Mouse (Mus musculus) limb, embryonic 15.5 days (tissue): ENCODE measurements around the gene Rab4b. TPM values are rescaled to one million over a fixed set of nuclear protein-coding genes. Genes with fewer than 3 reads are reported as not detected.

Experiments used
- ATAC-seq: fragments of 200-750 bp; cut with Nextera tagmentation; 2 replicates; pipeline ENCODE4 v1.8.0; 2017; ENCODE audit warnings: low read depth, moderate TSS enrichment; ENCODE audit not compliant: insufficient number of reproducible peaks, low FRiP score, low TSS enrichment
- H3K27ac ChIP-seq: fragments of 300-500 bp; sonication (generic); 2 replicates; pipeline ENCODE4 v1.5.1; 2015; ENCODE audit warnings: moderate library complexity, mild to moderate bottlenecking, inconsistent platforms
- H3K27me3 ChIP-seq: fragments of 300-500 bp; sonication (generic); 2 replicates; pipeline ENCODE4 v1.6.1; 2015; ENCODE audit warnings: inconsistent platforms
- H3K36me3 ChIP-seq: fragments of 300-500 bp; sonication (generic); 2 replicates; pipeline ENCODE4 v1.6.1; 2015; ENCODE audit warnings: inconsistent platforms
- H3K4me1 ChIP-seq: fragments of 300-500 bp; sonication (generic); 2 replicates; pipeline ENCODE4 v1.6.1; 2015; ENCODE audit warnings: inconsistent platforms
- H3K4me2 ChIP-seq: fragments of 300-500 bp; sonication (generic); 2 replicates; pipeline ENCODE4 v1.6.1; 2015; ENCODE audit warnings: mild to moderate bottlenecking, inconsistent platforms
- H3K4me3 ChIP-seq: fragments of 300-500 bp; sonication (generic); 2 replicates; pipeline ENCODE4 v1.5.1; 2015; ENCODE audit warnings: mild to moderate bottlenecking, inconsistent platforms
- H3K9ac ChIP-seq: fragments of 300-500 bp; sonication (generic); 2 replicates; pipeline ENCODE4 v1.6.1; 2015; ENCODE audit warnings: inconsistent platforms
- H3K9me3 ChIP-seq: fragments of 300-500 bp; sonication (generic); 2 replicates; pipeline ENCODE4 v1.6.1; 2016; ENCODE audit warnings: inconsistent platforms
- WGBS: fragments of 180-500 bp; shearing (Covaris S2); methylation state at CpG from one replicate; pipeline ENCODE4 v1.1.7; 2015; 5-methylcytosine and 5-hydroxymethylcytosine counted together
- polyA plus RNA-seq: library from polyadenylated mRNA; unstranded; fragments of >200 nt; fragmentation: Nextera tagmentation; extraction: Ambion mirVana; gene quantifications from 2 replicates; pipeline ENCODE4 v1.2.1, GENCODE M21; 2015

Gene Rab4b
- polyA plus RNA-seq, 1 experiment from 2014 or later: 70.5 TPM

GRCm38 (mm10) chr7:27198779-27199178 is 20.1 kb upstream of the Rab4b start:
- H3K9me3 ChIP-seq: no peaks in the 10 kb centered on the region
- no peak overlapping the region for H3K9ac ChIP-seq
- no peaks in the 10 kb centered on the region for H3K27me3 ChIP-seq
- no peak overlapping the region for H3K27ac ChIP-seq
- no peak overlapping the region for H3K4me2 ChIP-seq
- no peak overlapping the region for H3K4me3 ChIP-seq
- H3K36me3 ChIP-seq: peaks cover 27% of the 10 kb centered on the region
- no peak for ATAC-seq
- peaks cover 17% of the 10 kb centered on the region for H3K4me1 ChIP-seq
- 95% methylated on average over 8 of the region's 8 CpGs for WGBS

DNA sequence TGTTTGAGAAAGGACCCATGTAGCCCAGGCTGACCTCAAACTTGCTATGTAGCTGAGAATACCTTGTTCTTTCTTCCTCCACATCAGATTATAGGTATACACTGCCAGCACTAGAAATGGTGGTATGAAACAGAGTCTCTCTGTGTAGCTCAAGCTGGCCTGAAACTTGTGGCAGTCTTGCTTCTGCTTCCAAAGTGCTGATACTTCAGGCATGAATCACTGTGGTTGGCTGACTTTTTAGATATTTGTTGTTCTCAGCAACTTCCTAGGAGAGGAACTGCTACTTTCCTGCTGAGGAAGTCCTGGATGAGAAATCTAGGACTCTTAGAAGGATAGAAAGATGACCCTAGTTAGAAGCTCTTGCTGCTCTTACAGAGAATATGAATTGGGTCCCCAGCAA is 19.7 kb upstream of the Rab4b start:
- Histone ChIP-seq H3K4me2 (no peak overlapping the region), H3K4me1 (peaks cover 19% of the 10 kb centered on the region), H3K27ac (no peak overlapping the region), H3K27me3 (no peaks in the 10 kb centered on the region), H3K36me3 (peaks cover 28% of the 10 kb centered on the region), H3K9me3 (no peaks in the 10 kb centered on the region), H3K9ac (no peak overlapping the region), H3K4me3 (no peak overlapping the region)
- no peak for ATAC-seq

- 90% methylated on average over 8 of the region's 8 CpGs for WGBS
- H3K36me3 ChIP-seq: peaks cover 28% of the 10 kb centered on the region
Observed at GRCm38 (mm10) chr7:27197634-27198033, 18.9 kb upstream of the Rab4b start.

DNA sequence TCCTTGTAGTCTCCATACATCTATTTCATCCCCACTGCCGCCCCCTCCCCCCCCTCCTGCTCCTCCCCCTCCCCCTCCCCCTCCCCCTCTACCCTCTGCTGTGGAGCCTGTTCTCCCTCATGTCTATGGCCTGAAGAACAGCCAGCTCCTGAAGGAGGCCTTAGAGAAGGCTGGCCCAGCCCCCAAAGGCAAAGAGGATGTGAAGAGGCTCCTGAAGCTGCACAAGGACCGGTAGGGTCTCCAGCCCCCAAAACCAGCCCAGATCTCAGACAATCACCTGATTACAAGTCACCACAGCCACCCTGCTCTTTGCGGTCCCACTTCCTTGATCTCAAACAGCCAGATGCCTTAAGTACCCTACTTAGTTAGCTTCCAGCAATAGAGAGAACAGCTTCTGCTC is 18.4 kb upstream of the Rab4b start:
- WGBS: 82% methylated on average over 3 of the region's 3 CpGs
- Histone ChIP-seq H3K27me3 (no peaks in the 10 kb centered on the region), H3K9ac (no peak overlapping the region), H3K27ac (no peak overlapping the region), H3K4me3 (no peak overlapping the region), H3K36me3 (peaks cover 28% of the 10 kb centered on the region), H3K4me1 (peaks cover 19% of the 10 kb centered on the region), H3K9me3 (no peaks in the 10 kb centered on the region), H3K4me2 (no peak overlapping the region)
- ATAC-seq: no peak

More at GRCm38 (mm10) chr7:27197634-27198033, 18.9 kb upstream of the Rab4b start:
- no peak for ATAC-seq
- Histone ChIP-seq H3K4me3 (no peak overlapping the region), H3K27ac (no peak overlapping the region), H3K9me3 (no peaks in the 10 kb centered on the region), H3K4me2 (no peak overlapping the region), H3K27me3 (no peaks in the 10 kb centered on the region), H3K4me1 (peaks cover 19% of the 10 kb centered on the region), H3K9ac (no peak overlapping the region)

DNA sequence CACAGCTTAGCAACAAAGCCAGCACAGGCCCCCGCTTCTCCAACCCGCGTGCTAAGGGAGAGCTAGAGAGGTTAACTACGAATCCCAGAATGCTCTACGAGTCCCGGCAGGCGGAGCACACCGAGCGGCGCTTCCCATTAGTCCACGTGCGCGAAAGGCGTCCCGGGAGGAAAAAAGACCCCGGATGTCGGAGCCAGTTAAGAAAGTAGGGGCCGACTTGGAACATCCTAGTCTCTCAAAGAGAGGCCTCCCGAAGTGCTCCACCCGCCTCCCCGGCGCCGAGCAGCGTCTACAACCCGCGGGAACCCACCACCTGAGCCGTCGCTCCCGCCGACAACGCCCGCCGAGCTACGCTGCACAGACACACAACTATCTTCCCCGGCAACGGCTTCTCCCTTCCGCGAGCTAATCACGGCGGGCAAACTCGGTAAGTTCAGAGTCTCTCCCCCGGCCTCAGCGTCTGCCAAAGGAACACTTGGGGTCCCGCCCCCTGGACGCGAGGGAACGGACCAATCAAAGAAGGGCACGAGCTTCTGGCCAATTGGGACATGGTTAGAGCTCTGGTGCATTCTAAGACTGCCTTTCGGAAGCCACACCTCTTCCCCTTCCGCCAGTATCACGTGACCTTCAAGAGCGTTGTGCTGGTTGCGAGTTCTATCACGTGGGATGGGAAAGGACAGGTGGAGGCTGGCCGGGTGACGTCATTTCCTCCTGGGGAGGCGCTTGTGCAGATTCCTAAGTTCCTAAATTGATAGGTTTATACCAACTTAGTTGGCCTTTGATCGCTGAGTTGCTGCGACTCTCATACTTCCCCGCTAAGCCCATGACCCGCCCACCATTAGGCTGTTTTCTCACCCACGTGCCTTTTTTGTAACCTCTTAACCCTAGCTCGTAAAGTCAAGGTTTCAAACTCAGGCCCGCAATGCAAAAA is 17.2 kb upstream of the Rab4b start, which contains the start of the genes BC024978 and Snrpa:
TSS of gene BC024978 (plus strand) at position 101 of the 931 bp plus-strand sequence.
TSS of gene Snrpa (minus strand) at position 591 of the 931 bp plus-strand sequence.
- ATAC-seq: peak; percentile 99
- peaks cover 19% of the 10 kb centered on the region for H3K4me1 ChIP-seq
- under 1% methylated on average over 64 of the region's 64 CpGs for WGBS
- H3K9me3 ChIP-seq: no peaks in the 10 kb centered on the region
- peak within 1 kb of the TSS; percentile 62 for H3K4me2 ChIP-seq
- H3K27ac ChIP-seq: peak within 1 kb of the TSS; percentile 100
- H3K36me3 ChIP-seq: peaks cover 33% of the 10 kb centered on the region
- peak within 1 kb of the TSS; percentile 91 for H3K4me3 ChIP-seq
- peak within 1 kb of the TSS; percentile 89 for H3K9ac ChIP-seq
- no peaks in the 10 kb centered on the region for H3K27me3 ChIP-seq

GRCm38 (mm10) chr7:27193731-27194130 is 15.0 kb upstream of the Rab4b start:
- Histone ChIP-seq H3K4me3 (no peak overlapping the region), H3K9ac (no peak overlapping the region), H3K27ac (no peak overlapping the region), H3K27me3 (no peaks in the 10 kb centered on the region), H3K4me1 (peaks cover 19% of the 10 kb centered on the region), H3K4me2 (no peak overlapping the region), H3K36me3 (peaks cover 54% of the 10 kb centered on the region), H3K9me3 (no peaks in the 10 kb centered on the region)
- no peak for ATAC-seq
- 82% methylated on average over 4 of the region's 4 CpGs for WGBS

GRCm38 (mm10) chr7:27192434-27192833 is 13.7 kb upstream of the Rab4b start:
- Histone ChIP-seq H3K4me3 (no peak overlapping the region), H3K27me3 (no peaks in the 10 kb centered on the region), H3K36me3 (peaks cover 67% of the 10 kb centered on the region), H3K9me3 (no peaks in the 10 kb centered on the region), H3K27ac (no peak overlapping the region), H3K9ac (no peak overlapping the region), H3K4me1 (peaks cover 19% of the 10 kb centered on the region), H3K4me2 (no peak overlapping the region)
- ATAC-seq: no peak
- WGBS: 91% methylated on average over 5 of the region's 5 CpGs

DNA sequence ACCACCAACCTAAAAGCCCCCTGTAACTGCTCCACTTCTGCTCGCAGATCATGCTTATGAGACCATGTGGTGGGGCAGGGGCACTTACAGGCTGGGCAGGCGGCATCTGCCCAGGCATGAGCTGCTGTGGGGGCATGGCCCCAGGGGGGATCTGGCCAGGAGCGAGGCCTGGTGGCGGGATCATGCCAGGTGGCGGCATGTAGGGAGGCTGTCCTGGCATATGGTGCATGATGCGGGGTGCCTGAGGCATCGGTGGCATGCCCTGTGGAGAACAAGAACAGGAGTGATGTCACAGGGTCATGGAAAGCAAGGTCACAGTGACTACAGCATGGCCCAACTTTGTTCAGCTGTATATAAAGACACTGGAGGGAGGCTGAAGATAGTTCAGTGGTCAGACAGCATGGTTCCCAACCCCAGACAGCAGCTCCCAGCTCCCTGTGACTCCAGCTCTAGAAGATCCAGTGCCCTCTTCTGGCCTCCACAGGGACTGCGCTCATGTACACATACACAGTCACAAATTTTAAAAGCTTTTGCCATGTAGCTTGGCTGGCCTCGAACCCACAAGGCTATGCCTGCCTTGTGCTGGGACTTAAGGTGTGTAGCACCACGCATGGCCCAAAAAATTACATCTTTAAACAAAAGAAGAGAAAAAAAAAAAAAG is 10.7 kb upstream of the Rab4b start:
- Histone ChIP-seq H3K9me3 (no peaks in the 10 kb centered on the region), H3K4me2 (no peak overlapping the region), H3K9ac (no peak overlapping the region), H3K4me3 (no peak overlapping the region), H3K4me1 (peaks cover 6% of the 10 kb centered on the region), H3K27me3 (no peaks in the 10 kb centered on the region), H3K36me3 (peaks cover 96% of the 10 kb centered on the region), H3K27ac (no peak overlapping the region)
- WGBS: 97% methylated on average over 10 of the region's 10 CpGs
- no peak for ATAC-seq

DNA sequence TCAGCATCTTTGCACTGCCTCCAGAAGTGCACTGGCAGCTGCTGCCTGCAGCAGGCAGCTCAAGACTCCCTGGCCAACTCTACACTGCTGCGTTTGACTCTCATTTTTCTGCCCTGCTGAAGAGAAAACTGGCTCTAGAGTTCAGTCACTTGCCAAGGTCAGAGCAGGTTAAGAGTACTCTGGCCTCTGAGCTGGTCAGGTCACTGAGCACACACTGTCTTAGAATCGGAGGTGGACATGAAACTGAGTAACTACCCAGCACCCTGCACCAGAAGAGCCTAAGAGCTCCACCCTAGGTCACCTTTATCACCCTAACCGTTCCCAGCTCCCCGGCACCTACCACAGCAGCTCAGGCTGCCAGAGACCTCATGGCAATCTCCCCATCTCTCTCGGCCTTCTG is 7.3 kb upstream of the Rab4b start:
- Histone ChIP-seq H3K4me3 (no peak overlapping the region), H3K9me3 (no peaks in the 10 kb centered on the region), H3K27ac (no peak overlapping the region), H3K4me1 (peaks cover 6% of the 10 kb centered on the region), H3K4me2 (no peak overlapping the region), H3K27me3 (no peaks in the 10 kb centered on the region), H3K36me3 (peaks cover 69% of the 10 kb centered on the region), H3K9ac (no peak overlapping the region)
- ATAC-seq: no peak
- WGBS: 95% methylated on average over 5 of the region's 5 CpGs

DNA sequence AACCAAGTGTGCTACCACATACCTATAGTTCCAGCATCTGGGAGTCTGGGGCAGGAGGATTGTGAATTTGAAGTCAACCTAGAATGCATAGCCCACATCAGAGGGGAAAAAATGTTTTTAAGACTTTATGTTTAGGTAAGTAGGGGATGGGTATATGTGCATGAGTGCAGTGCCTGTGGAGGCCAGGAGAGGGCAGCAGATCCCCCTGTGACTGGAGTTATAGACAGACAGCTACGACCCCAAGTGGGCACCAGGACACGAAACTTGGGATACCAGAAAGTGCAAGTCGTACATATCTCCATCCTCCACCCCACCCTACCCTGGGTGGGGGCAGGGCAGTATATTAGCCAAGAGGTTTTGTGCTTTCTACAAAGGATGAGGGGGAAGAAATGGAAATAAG is 6.3 kb upstream of the Rab4b start:
- Histone ChIP-seq H3K4me3 (no peak overlapping the region), H3K9me3 (no peaks in the 10 kb centered on the region), H3K4me1 (peaks cover 7% of the 10 kb centered on the region), H3K4me2 (no peak overlapping the region), H3K27ac (no peak overlapping the region), H3K27me3 (no peaks in the 10 kb centered on the region), H3K9ac (no peak overlapping the region), H3K36me3 (peaks cover 59% of the 10 kb centered on the region)
- WGBS: 61% methylated on average over 3 of the region's 3 CpGs
- no peak for ATAC-seq

DNA sequence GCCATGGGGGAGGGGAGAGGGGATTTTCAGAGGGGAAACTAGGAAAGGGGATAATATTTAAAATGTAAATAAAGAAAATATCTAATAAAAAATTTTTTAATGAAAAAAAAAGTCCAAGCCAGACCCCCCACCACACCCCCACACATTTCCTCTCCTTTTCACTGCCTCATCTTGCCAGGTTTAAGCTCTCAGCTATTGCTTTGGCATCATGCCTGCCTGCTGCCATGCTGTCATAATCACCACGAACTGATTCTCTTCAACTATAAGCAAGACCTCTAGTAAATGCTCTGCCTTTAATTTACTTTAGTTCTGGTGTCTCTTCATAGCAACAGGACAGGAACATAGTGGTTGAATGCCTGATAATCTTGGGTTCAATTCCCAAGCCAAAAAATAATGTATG is 3.8 kb upstream of the Rab4b start:
- Histone ChIP-seq H3K4me1 (peaks cover 16% of the 10 kb centered on the region), H3K4me3 (no peak overlapping the region), H3K4me2 (no peak overlapping the region), H3K9me3 (no peaks in the 10 kb centered on the region), H3K27me3 (no peaks in the 10 kb centered on the region), H3K36me3 (peaks cover 34% of the 10 kb centered on the region), H3K27ac (0 out of 2 replicates have a peak overlapping the region, but pooled peaks have one; percentile 27), H3K9ac (no peak overlapping the region)
- WGBS: 78% methylated on average over 1 of the region's 1 CpGs
- no peak for ATAC-seq
